Mouse (Mus musculus) testis, postnatal 14 days (tissue): Measurements from ENCODE around the gene Olfr390.

Experiments
- DNase-seq: peaks from one replicate; pipeline ENCODE4 v3.0.0; 2021; ENCODE audit warnings: low spot score

The Olfr390 gene

GRCm38 (mm10) chr11:73782664-73783063, at the start of gene Olfr390:
Gene Olfr390, plus strand, starts transcription at chr11:73782964.
- DNase-seq: no peak

GRCm38 (mm10) chr11:73759115-73759514, 23.6 kb upstream of the Olfr390 start:
- DNase-seq: no peak

GRCm38 (mm10) chr11:73780613-73781012, 2.2 kb upstream of the Olfr390 start, which contains the start of gene Olfr389:
Gene Olfr389, minus strand, starts transcription at chr11:73780713.
- DNase-seq: no peak

- no peak for DNase-seq
These were observed 20.2 kb downstream of the Olfr390 start, which contains the start of gene Olfr391-ps for GRCm38 (mm10) chr11:73802952-73803351. Gene Olfr391-ps, minus strand, starts transcription at chr11:73803052.

- no peak for DNase-seq
These were observed 34.2 kb downstream of the Olfr390 start, which contains the start of gene Olfr392 for GRCm38 (mm10) chr11:73816949-73817348. Gene Olfr392, minus strand, starts transcription at chr11:73817049.
